Mouse (Mus musculus) embryonic facial prominence, embryonic 13.5 days (tissue): ENCODE results near the gene Srgap1. TPM values are rescaled to one million over a fixed set of nuclear protein-coding genes. Genes with fewer than 3 reads are reported as not detected.
A peak's percentile ranks its signal among the peaks of the same experiment; 100 is the strongest.

Experiments
- ATAC-seq: fragments of 200-750 bp; cut with Nextera tagmentation; 2 replicates; pipeline ENCODE4 v1.8.0; 2017; ENCODE audit warnings: low read depth; ENCODE audit not compliant: insufficient number of reproducible peaks, insufficient read depth, low FRiP score, low TSS enrichment
- H3K27ac ChIP-seq: fragments of 300-500 bp; sonication (generic); 2 replicates; pipeline ENCODE4 v1.5.1; 2015; ENCODE audit warnings: moderate library complexity, mild to moderate bottlenecking, inconsistent platforms
- H3K27me3 ChIP-seq: fragments of 300-500 bp; sonication (generic); 2 replicates; pipeline ENCODE4 v1.6.1; 2015; ENCODE audit warnings: mild to moderate bottlenecking, inconsistent platforms
- H3K36me3 ChIP-seq: fragments of 300-500 bp; sonication (generic); 2 replicates; pipeline ENCODE4 v1.6.1; 2015; ENCODE audit warnings: mild to moderate bottlenecking, inconsistent platforms
- H3K4me1 ChIP-seq: fragments of 300-500 bp; sonication (generic); 2 replicates; pipeline ENCODE4 v1.6.1; 2015; ENCODE audit warnings: inconsistent platforms
- H3K4me2 ChIP-seq: fragments of 300-500 bp; sonication (generic); 2 replicates; pipeline ENCODE4 v1.6.1; 2015; ENCODE audit warnings: moderate library complexity, mild to moderate bottlenecking, inconsistent platforms
- H3K4me3 ChIP-seq: fragments of 300-500 bp; sonication (generic); 2 replicates; pipeline ENCODE4 v1.5.1; 2015; ENCODE audit warnings: mild to moderate bottlenecking, inconsistent platforms
- H3K9ac ChIP-seq: fragments of 300-500 bp; sonication (generic); 2 replicates; pipeline ENCODE4 v1.6.1; 2015; ENCODE audit warnings: mild to moderate bottlenecking, inconsistent platforms
- H3K9me3 ChIP-seq: fragments of 300-500 bp; sonication (generic); 2 replicates; pipeline ENCODE4 v1.6.1; 2016; ENCODE audit warnings: inconsistent platforms
- WGBS: fragments of 180-500 bp; shearing (Covaris S2); methylation state at CpG from one replicate; pipeline ENCODE4 v1.1.7; 2015; ENCODE audit warnings: mixed read lengths; 5-methylcytosine and 5-hydroxymethylcytosine counted together
- polyA plus RNA-seq: library from polyadenylated mRNA; unstranded; fragments of >200 nt; fragmentation: Nextera tagmentation; extraction: Ambion mirVana; gene quantifications from 2 replicates; pipeline ENCODE4 v1.2.1, GENCODE M21; 2015

Srgap1 gene
- polyA plus RNA-seq, 1 experiment from 2014 or later = 16.3 TPM

GRCm38 (mm10) chr10:121962053-121962452 lies 85.1 kb downstream of the Srgap1 start:
- ATAC-seq = no peak
- WGBS = 60% methylated on average over 4 of the region's 4 CpGs
- Histone ChIP-seq H3K27ac (0 out of 2 replicates have a peak overlapping the region, but pooled peaks have one; percentile 16), H3K9me3 (no peaks in the 10 kb centered on the region), H3K4me3 (no peak overlapping the region), H3K4me1 (peaks cover 20% of the 10 kb centered on the region), H3K4me2 (no peak overlapping the region), H3K27me3 (no peaks in the 10 kb centered on the region), H3K9ac (no peak overlapping the region), H3K36me3 (no peaks in the 10 kb centered on the region)

GRCm38 (mm10) chr10:121961121-121961893 lies 85.8 kb downstream of the Srgap1 start:
- peak overlapping the region; percentile 64 for H3K27ac ChIP-seq
- peaks cover 25% of the 10 kb centered on the region for H3K4me1 ChIP-seq
- no peak for ATAC-seq
- no peak overlapping the region for H3K4me2 ChIP-seq
- H3K36me3 ChIP-seq = no peaks in the 10 kb centered on the region
- no peaks in the 10 kb centered on the region for H3K27me3 ChIP-seq
- WGBS = 28% methylated on average over 11 of the region's 11 CpGs
- no peak overlapping the region for H3K4me3 ChIP-seq
- H3K9ac ChIP-seq = no peak overlapping the region
- no peaks in the 10 kb centered on the region for H3K9me3 ChIP-seq

- no peak overlapping the region for H3K4me2 ChIP-seq
- no peaks in the 10 kb centered on the region for H3K9me3 ChIP-seq
- peaks cover 24% of the 10 kb centered on the region for H3K4me1 ChIP-seq
- H3K27me3 ChIP-seq = no peaks in the 10 kb centered on the region
- no peak overlapping the region for H3K9ac ChIP-seq
- H3K27ac ChIP-seq = no peak overlapping the region
- WGBS = 78% methylated on average over 8 of the region's 8 CpGs
- no peaks in the 10 kb centered on the region for H3K36me3 ChIP-seq
- H3K4me3 ChIP-seq = no peak overlapping the region
- ATAC-seq = no peak
These were observed 88.4 kb downstream of the Srgap1 start for GRCm38 (mm10) chr10:121958741-121959140.

GRCm38 (mm10) chr10:121956505-121956904 lies 90.6 kb downstream of the Srgap1 start:
- no peaks in the 10 kb centered on the region for H3K36me3 ChIP-seq
- H3K9ac ChIP-seq = no peak overlapping the region
- WGBS = 72% methylated on average over 11 of the region's 11 CpGs

GRCm38 (mm10) chr10:121955730-121956129 lies 91.4 kb downstream of the Srgap1 start:
- no peak for ATAC-seq
- H3K36me3 ChIP-seq = no peaks in the 10 kb centered on the region
- H3K27ac ChIP-seq = no peak overlapping the region
- H3K4me2 ChIP-seq = no peak overlapping the region
- 56% methylated on average over 4 of the region's 4 CpGs for WGBS
- H3K9me3 ChIP-seq = no peaks in the 10 kb centered on the region
- peaks cover 8% of the 10 kb centered on the region; the same call in 1 of the 2 replicates for H3K4me1 ChIP-seq
- no peak overlapping the region for H3K4me3 ChIP-seq
- H3K9ac ChIP-seq = no peak overlapping the region
- no peaks in the 10 kb centered on the region for H3K27me3 ChIP-seq

More at GRCm38 (mm10) chr10:121956505-121956904, 90.6 kb downstream of the Srgap1 start:
- Histone ChIP-seq H3K4me1 (peaks cover 15% of the 10 kb centered on the region), H3K27ac (no peak overlapping the region), H3K27me3 (no peaks in the 10 kb centered on the region), H3K9me3 (no peaks in the 10 kb centered on the region), H3K4me2 (no peak overlapping the region), H3K4me3 (no peak overlapping the region)
- ATAC-seq = no peak

GRCm38 (mm10) chr10:121954877-121955276 lies 92.2 kb downstream of the Srgap1 start:
- Histone ChIP-seq H3K27ac (no peak overlapping the region), H3K9ac (no peak overlapping the region), H3K4me2 (no peak overlapping the region), H3K4me3 (no peak overlapping the region), H3K27me3 (no peaks in the 10 kb centered on the region), H3K4me1 (peaks cover 8% of the 10 kb centered on the region; the same call in 1 of the 2 replicates), H3K36me3 (no peaks in the 10 kb centered on the region), H3K9me3 (no peaks in the 10 kb centered on the region)
- WGBS = 86% methylated on average over 6 of the region's 6 CpGs
- no peak for ATAC-seq

- WGBS = 90% methylated on average over 5 of the region's 5 CpGs
- Histone ChIP-seq H3K4me3 (no peak overlapping the region), H3K27ac (no peak overlapping the region), H3K36me3 (no peaks in the 10 kb centered on the region), H3K27me3 (no peaks in the 10 kb centered on the region), H3K4me2 (no peak overlapping the region), H3K4me1 (peaks cover 8% of the 10 kb centered on the region; the same call in 1 of the 2 replicates), H3K9ac (no peak overlapping the region), H3K9me3 (no peaks in the 10 kb centered on the region)
- no peak for ATAC-seq
These were observed 94.1 kb downstream of the Srgap1 start for GRCm38 (mm10) chr10:121953041-121953440.

GRCm38 (mm10) chr10:121946173-121946572 lies 100.9 kb downstream of the Srgap1 start:
- Histone ChIP-seq H3K4me2 (no peak overlapping the region), H3K4me3 (no peak overlapping the region), H3K27ac (no peak overlapping the region), H3K9me3 (no peaks in the 10 kb centered on the region), H3K36me3 (no peaks in the 10 kb centered on the region), H3K9ac (no peak overlapping the region), H3K27me3 (no peaks in the 10 kb centered on the region), H3K4me1 (no peaks in the 10 kb centered on the region)
- 86% methylated on average over 8 of the region's 8 CpGs for WGBS
- no peak for ATAC-seq

- Histone ChIP-seq H3K9ac (no peak overlapping the region), H3K27me3 (no peaks in the 10 kb centered on the region), H3K27ac (peak overlapping the region; percentile 34; the same call in 1 of the 2 replicates), H3K9me3 (no peaks in the 10 kb centered on the region), H3K4me1 (peaks cover 16% of the 10 kb centered on the region), H3K4me3 (no peak overlapping the region), H3K36me3 (no peaks in the 10 kb centered on the region), H3K4me2 (no peak overlapping the region)
- no peak for ATAC-seq
- WGBS = 74% methylated on average over 14 of the region's 14 CpGs
These were observed 115.2 kb downstream of the Srgap1 start for GRCm38 (mm10) chr10:121931909-121932308.

- Histone ChIP-seq H3K4me3 (no peak overlapping the region), H3K4me1 (peaks cover 10% of the 10 kb centered on the region; the same call in 1 of the 2 replicates), H3K9me3 (no peaks in the 10 kb centered on the region), H3K4me2 (no peak overlapping the region), H3K9ac (no peak overlapping the region), H3K36me3 (peaks cover 7% of the 10 kb centered on the region; the same call in 1 of the 2 replicates), H3K27ac (no peak overlapping the region; the same call in 1 of the 2 replicates), H3K27me3 (no peaks in the 10 kb centered on the region)
- 75% methylated on average over 3 of the region's 3 CpGs for WGBS
- no peak for ATAC-seq
These were observed 121.0 kb downstream of the Srgap1 start for GRCm38 (mm10) chr10:121926094-121926493.

GRCm38 (mm10) chr10:121919016-121919415 lies 128.1 kb downstream of the Srgap1 start:
- no peak overlapping the region for H3K4me3 ChIP-seq
- H3K36me3 ChIP-seq = peaks cover 7% of the 10 kb centered on the region; the same call in 1 of the 2 replicates
- no peak overlapping the region for H3K4me2 ChIP-seq
- 0 out of 2 replicates have a peak overlapping the region, but pooled peaks have one; percentile 0 for H3K27ac ChIP-seq
- no peak for ATAC-seq
- H3K27me3 ChIP-seq = no peaks in the 10 kb centered on the region
- no peaks in the 10 kb centered on the region for H3K9me3 ChIP-seq
- 64% methylated on average over 8 of the region's 8 CpGs for WGBS
- H3K9ac ChIP-seq = no peak overlapping the region
- H3K4me1 ChIP-seq = peaks cover 31% of the 10 kb centered on the region

GRCm38 (mm10) chr10:121918579-121918978 lies 128.5 kb downstream of the Srgap1 start:
- H3K36me3 ChIP-seq = peaks cover 7% of the 10 kb centered on the region; the same call in 1 of the 2 replicates
- ATAC-seq = no peak

More at GRCm38 (mm10) chr10:121918579-121918978, 128.5 kb downstream of the Srgap1 start:
- H3K27ac ChIP-seq = no peak overlapping the region
- H3K4me1 ChIP-seq = peaks cover 33% of the 10 kb centered on the region
- 56% methylated on average over 3 of the region's 3 CpGs for WGBS
- H3K4me3 ChIP-seq = no peak overlapping the region
- no peaks in the 10 kb centered on the region for H3K27me3 ChIP-seq
- no peaks in the 10 kb centered on the region for H3K9me3 ChIP-seq
- no peak overlapping the region for H3K4me2 ChIP-seq
- no peak overlapping the region for H3K9ac ChIP-seq
